Mouse (Mus musculus) small intestine, adult 2 months (tissue): ENCODE data around the gene Trex1.

Source experiments
- CTCF ChIP-seq: fragments of 200-500 bp; IDR thresholded peaks from 2 replicates; pipeline ENCODE4 v1.5.1; 2012; ENCODE audit warnings: low read depth, mild to moderate bottlenecking, control low read depth, inconsistent platforms, low read length, moderate library complexity, mixed read lengths; ENCODE audit not compliant: insufficient replicate concordance, insufficient read length; ENCODE audit errors: extremely low read depth
- POLR2A ChIP-seq: fragments of 200-500 bp; IDR thresholded peaks from 2 replicates; pipeline ENCODE4 v1.6.1; 2012; ENCODE audit warnings: low read depth, mild to moderate bottlenecking, control low read depth, inconsistent platforms, low read length, moderate library complexity

DNA sequence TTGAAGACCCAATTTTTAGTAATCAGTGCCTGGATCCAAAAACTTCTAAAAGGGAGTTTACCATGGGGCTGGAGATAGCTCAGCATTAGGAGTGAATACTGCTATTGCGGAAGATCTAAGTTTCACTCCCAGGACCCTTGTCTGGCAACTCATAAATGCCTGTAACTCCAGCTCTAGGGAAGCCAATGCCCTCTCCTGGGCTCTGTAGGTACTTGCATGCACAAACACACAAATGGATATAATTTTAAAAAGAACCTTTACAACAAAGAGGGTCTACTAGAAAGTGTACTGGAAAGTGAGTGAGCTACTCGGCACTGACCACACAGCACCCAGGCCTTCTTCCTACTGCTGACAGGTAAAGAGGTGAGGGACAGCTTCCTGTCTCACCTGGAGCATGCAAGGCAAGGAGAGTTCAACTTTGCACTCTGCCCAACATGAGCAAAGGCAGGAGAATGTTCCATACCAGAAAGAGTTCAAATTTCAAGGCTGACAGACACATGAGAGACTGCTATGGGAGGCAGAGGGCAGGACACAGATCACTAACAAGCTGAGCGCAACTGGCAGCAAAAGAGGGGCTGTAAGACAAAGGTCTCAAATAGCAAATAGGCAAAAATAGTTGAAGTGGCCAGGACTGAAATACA lies 8.7 kb upstream of the Trex1 start:
- TF ChIP-seq CTCF (peak; percentile 5; the same call in 1 of the 2 replicates), POLR2A (no peak)
